Mouse (Mus musculus): ENCODE measurements around the gene Irf2bp1. TPM values are rescaled to one million over a fixed set of nuclear protein-coding genes. Genes with fewer than 3 reads are reported as not detected.

Irf2bp1 gene
- polyA plus RNA-seq, 1 experiment from 2014 or later: 26.6 TPM

GRCm38 (mm10) chr7:19002848-19003498, 871 bp upstream of the Irf2bp1 start:
- peak; percentile 97 for DNase-seq (ENCODE audit: low spot score)
- Histone ChIP-seq H3K4me2 (ENCODE audit: low read depth, low read length) (peak overlapping the region; percentile 93), H3K4me3 (ENCODE audit: low read depth, low read length) (peak overlapping the region; percentile 36), H3K27me3 (replicated peaks; ENCODE audit: control insufficient read depth, insufficient read depth, low read length) (no peaks in the 10 kb centered on the region), H3K27ac (replicated peaks; ENCODE audit: low read depth, low read length) (peak overlapping the region; percentile 82), H3K9ac (ENCODE audit: low read depth, low read length) (peak overlapping the region; percentile 72), H3K4me1 (ENCODE audit: control insufficient read depth, insufficient read depth, low read length) (peaks cover 17% of the 10 kb centered on the region), H3K36me3 (ENCODE audit: control insufficient read depth, insufficient read depth, low read length) (peaks cover 31% of the 10 kb centered on the region), H3K9me3 (ENCODE audit: control insufficient read depth, low read length) (no peaks in the 10 kb centered on the region)
- 1% methylated on average over 17 of the region's 17 CpGs for WGBS
- peak; percentile 70 for ATAC-seq (ENCODE audit: low read depth)

- WGBS: 4% methylated on average over 25 of the region's 34 CpGs
- H3K27me3 ChIP-seq (replicated peaks; ENCODE audit: control insufficient read depth, insufficient read depth, low read length): no peaks in the 10 kb centered on the region
- ATAC-seq (ENCODE audit: low read depth) (no peak), DNase-seq (ENCODE audit: low spot score) (no peak)
- peaks cover 17% of the 10 kb centered on the region for H3K4me1 ChIP-seq (ENCODE audit: control insufficient read depth, insufficient read depth, low read length)
- H3K36me3 ChIP-seq (ENCODE audit: control insufficient read depth, insufficient read depth, low read length): peaks cover 32% of the 10 kb centered on the region
- H3K27ac ChIP-seq (replicated peaks; ENCODE audit: low read depth, low read length): peak overlapping the region; percentile 97
- H3K9me3 ChIP-seq (ENCODE audit: control insufficient read depth, low read length): no peaks in the 10 kb centered on the region
- peak overlapping the region; percentile 93 for H3K4me2 ChIP-seq (ENCODE audit: low read depth, low read length)
- H3K9ac ChIP-seq (ENCODE audit: low read depth, low read length): peak overlapping the region; percentile 93
- H3K4me3 ChIP-seq (ENCODE audit: low read depth, low read length): peak overlapping the region; percentile 90
Measured at GRCm38 (mm10) chr7:19004631-19005079, 811 bp downstream of the Irf2bp1 start.

- Histone ChIP-seq H3K36me3 (ENCODE audit: control insufficient read depth, insufficient read depth, low read length) (peaks cover 32% of the 10 kb centered on the region), H3K4me2 (ENCODE audit: low read depth, low read length) (peak overlapping the region; percentile 93), H3K4me1 (ENCODE audit: control insufficient read depth, insufficient read depth, low read length) (peaks cover 17% of the 10 kb centered on the region), H3K9me3 (ENCODE audit: control insufficient read depth, low read length) (no peaks in the 10 kb centered on the region), H3K9ac (ENCODE audit: low read depth, low read length) (peak overlapping the region; percentile 93), H3K27ac (replicated peaks; ENCODE audit: low read depth, low read length) (no peak overlapping the region), H3K4me3 (ENCODE audit: low read depth, low read length) (peak overlapping the region; percentile 90), H3K27me3 (replicated peaks; ENCODE audit: control insufficient read depth, insufficient read depth, low read length) (no peaks in the 10 kb centered on the region)
- ATAC-seq (ENCODE audit: low read depth) (no peak), DNase-seq (ENCODE audit: low spot score) (no peak)
- WGBS: 83% methylated on average over 33 of the region's 34 CpGs
Measured at GRCm38 (mm10) chr7:19005417-19006121, 1.7 kb downstream of the Irf2bp1 start.

- H3K4me1 ChIP-seq (ENCODE audit: control insufficient read depth, insufficient read depth, low read length): peaks cover 17% of the 10 kb centered on the region
- peak overlapping the region; percentile 93 for H3K4me2 ChIP-seq (ENCODE audit: low read depth, low read length)
- no peaks in the 10 kb centered on the region for H3K9me3 ChIP-seq (ENCODE audit: control insufficient read depth, low read length)
- H3K27me3 ChIP-seq (replicated peaks; ENCODE audit: control insufficient read depth, insufficient read depth, low read length): no peaks in the 10 kb centered on the region
- H3K4me3 ChIP-seq (ENCODE audit: low read depth, low read length): 0 out of 2 replicates have a peak overlapping the region, but pooled peaks have one; percentile 4
- no peak overlapping the region for H3K27ac ChIP-seq (replicated peaks; ENCODE audit: low read depth, low read length)
- ATAC-seq (ENCODE audit: low read depth) (0 out of 2 replicates have a peak, but pooled peaks have one; percentile 8), DNase-seq (ENCODE audit: low spot score) (peak; percentile 93)
- peaks cover 32% of the 10 kb centered on the region for H3K36me3 ChIP-seq (ENCODE audit: control insufficient read depth, insufficient read depth, low read length)
- H3K9ac ChIP-seq (ENCODE audit: low read depth, low read length): peak overlapping the region; percentile 32; the same call in 1 of the 2 replicates
- WGBS: 9% methylated on average over 12 of the region's 12 CpGs
Measured at GRCm38 (mm10) chr7:19006476-19006875, 2.6 kb downstream of the Irf2bp1 start.

GRCm38 (mm10) chr7:19007026-19007977, 3.5 kb downstream of the Irf2bp1 start:
- H3K9ac ChIP-seq (ENCODE audit: low read depth, low read length): peak overlapping the region; percentile 32; the same call in 1 of the 2 replicates
- peaks cover 24% of the 10 kb centered on the region for H3K4me1 ChIP-seq (ENCODE audit: control insufficient read depth, insufficient read depth, low read length)
- H3K27me3 ChIP-seq (replicated peaks; ENCODE audit: control insufficient read depth, insufficient read depth, low read length): no peaks in the 10 kb centered on the region
- no peak overlapping the region for H3K4me3 ChIP-seq (ENCODE audit: low read depth, low read length)
- 0 out of 2 replicates have a peak overlapping the region, but pooled peaks have one; percentile 21 for H3K4me2 ChIP-seq (ENCODE audit: low read depth, low read length)
- no peak for DNase-seq (ENCODE audit: low spot score)
- 79% methylated on average over 13 of the region's 13 CpGs for WGBS
- no peaks in the 10 kb centered on the region for H3K9me3 ChIP-seq (ENCODE audit: control insufficient read depth, low read length)
- H3K36me3 ChIP-seq (ENCODE audit: control insufficient read depth, insufficient read depth, low read length): peaks cover 32% of the 10 kb centered on the region
- H3K27ac ChIP-seq (replicated peaks; ENCODE audit: low read depth, low read length): no peak overlapping the region
- ATAC-seq (ENCODE audit: low read depth): no peak

GRCm38 (mm10) chr7:19010581-19010980, 6.7 kb downstream of the Irf2bp1 start:
- H3K27ac ChIP-seq (replicated peaks; ENCODE audit: low read depth, low read length): no peak overlapping the region
- ATAC-seq (ENCODE audit: low read depth): no peak
- peaks cover 23% of the 10 kb centered on the region for H3K36me3 ChIP-seq (ENCODE audit: control insufficient read depth, insufficient read depth, low read length)
- peaks cover 19% of the 10 kb centered on the region for H3K4me1 ChIP-seq (ENCODE audit: control insufficient read depth, insufficient read depth, low read length)
- H3K4me2 ChIP-seq (ENCODE audit: low read depth, low read length): no peak overlapping the region
- no peaks in the 10 kb centered on the region for H3K27me3 ChIP-seq (replicated peaks; ENCODE audit: control insufficient read depth, insufficient read depth, low read length)
- DNase-seq (ENCODE audit: low spot score): no peak
- no peaks in the 10 kb centered on the region for H3K9me3 ChIP-seq (ENCODE audit: control insufficient read depth, low read length)
- H3K9ac ChIP-seq (ENCODE audit: low read depth, low read length): no peak overlapping the region
- H3K4me3 ChIP-seq (ENCODE audit: low read depth, low read length): no peak overlapping the region
- WGBS: 83% methylated on average over 7 of the region's 7 CpGs

- peaks cover 11% of the 10 kb centered on the region for H3K4me1 ChIP-seq (ENCODE audit: control insufficient read depth, insufficient read depth, low read length)
- no peaks in the 10 kb centered on the region for H3K27me3 ChIP-seq (replicated peaks; ENCODE audit: control insufficient read depth, insufficient read depth, low read length)
- peak; percentile 27 for ATAC-seq (ENCODE audit: low read depth)
- peak overlapping the region; percentile 72 for H3K27ac ChIP-seq (replicated peaks; ENCODE audit: low read depth, low read length)
- peak overlapping the region; percentile 69 for H3K4me2 ChIP-seq (ENCODE audit: low read depth, low read length)
- peak; percentile 61 for DNase-seq (ENCODE audit: low spot score)
- WGBS: 4% methylated on average over 14 of the region's 31 CpGs
- peak overlapping the region; percentile 67 for H3K9ac ChIP-seq (ENCODE audit: low read depth, low read length)
- no peaks in the 10 kb centered on the region for H3K9me3 ChIP-seq (ENCODE audit: control insufficient read depth, low read length)
- peak overlapping the region; percentile 34 for H3K4me3 ChIP-seq (ENCODE audit: low read depth, low read length)
- H3K36me3 ChIP-seq (ENCODE audit: control insufficient read depth, insufficient read depth, low read length): peaks cover 9% of the 10 kb centered on the region
Measured at GRCm38 (mm10) chr7:19012025-19012621, 8.3 kb downstream of the Irf2bp1 start.

GRCm38 (mm10) chr7:19012882-19013281, 9.0 kb downstream of the Irf2bp1 start:
- Histone ChIP-seq H3K9me3 (ENCODE audit: control insufficient read depth, low read length) (no peaks in the 10 kb centered on the region), H3K27me3 (replicated peaks; ENCODE audit: control insufficient read depth, insufficient read depth, low read length) (no peaks in the 10 kb centered on the region), H3K27ac (replicated peaks; ENCODE audit: low read depth, low read length) (no peak overlapping the region), H3K4me3 (ENCODE audit: low read depth, low read length) (no peak overlapping the region; the same call in 1 of the 2 replicates), H3K4me1 (ENCODE audit: control insufficient read depth, insufficient read depth, low read length) (peaks cover 11% of the 10 kb centered on the region), H3K4me2 (ENCODE audit: low read depth, low read length) (peak overlapping the region; percentile 69; the same call in 1 of the 2 replicates), H3K9ac (ENCODE audit: low read depth, low read length) (no peak overlapping the region), H3K36me3 (ENCODE audit: control insufficient read depth, insufficient read depth, low read length) (peaks cover 2% of the 10 kb centered on the region; the same call in 1 of the 2 replicates)
- DNase-seq (ENCODE audit: low spot score) (no peak), ATAC-seq (ENCODE audit: low read depth) (no peak)
- 42% methylated on average over 2 of the region's 2 CpGs for WGBS
